Mouse (Mus musculus): ENCODE measurements around the gene Uba3. TPM values are rescaled to one million over a fixed set of nuclear protein-coding genes. Genes with fewer than 3 reads are reported as not detected.
A peak's percentile ranks its signal among the peaks of the same experiment; 100 is the strongest.

The Uba3 gene
- polyA plus RNA-seq, 1 experiment from 2014 or later: 94.7 TPM

DNA sequence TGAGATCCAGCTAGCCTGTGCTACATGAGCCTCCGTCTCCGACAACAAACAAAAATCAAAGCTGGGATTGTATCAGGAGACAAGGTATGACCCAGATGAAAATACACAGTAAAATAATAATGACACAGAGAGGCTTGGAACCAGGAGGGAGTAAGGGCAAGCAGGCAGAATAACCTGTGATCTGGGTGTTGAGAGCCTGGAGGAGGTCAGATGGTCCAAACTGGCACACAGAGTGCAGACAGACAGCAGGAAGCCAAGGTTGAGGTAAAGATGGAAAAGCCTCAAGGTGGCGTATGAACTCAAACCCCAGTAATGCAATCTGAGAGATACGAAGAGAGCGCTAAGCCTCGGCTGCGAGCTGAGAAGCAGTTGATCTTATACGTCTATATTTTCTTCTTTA, 19.1 kb upstream of the Uba3 start:
- Histone ChIP-seq H3K9ac (no peak overlapping the region), H3K36me3 (replicated peaks) (peaks cover 2% of the 10 kb centered on the region; the same call in 1 of the 2 replicates), H3K4me2 (no peak overlapping the region), H3K4me1 (peaks cover 21% of the 10 kb centered on the region), H3K27ac (no peak overlapping the region), H3K9me3 (no peaks in the 10 kb centered on the region), H3K4me3 (replicated peaks) (no peak overlapping the region), H3K27me3 (no peaks in the 10 kb centered on the region)
- 95% methylated on average over 8 of the region's 8 CpGs for WGBS
- no peak for ATAC-seq (ENCODE audit: low FRiP score)

GRCm38 (mm10) chr6:97223566-97223965, 18.1 kb upstream of the Uba3 start:
- no peaks in the 10 kb centered on the region for H3K9me3 ChIP-seq
- no peak overlapping the region for H3K4me3 ChIP-seq (replicated peaks)
- no peaks in the 10 kb centered on the region for H3K27me3 ChIP-seq
- H3K4me2 ChIP-seq: no peak overlapping the region
- H3K4me1 ChIP-seq: peaks cover 21% of the 10 kb centered on the region
- 75% methylated on average over 4 of the region's 4 CpGs for whole genome bisulfite sequencing
- ATAC-seq (ENCODE audit: low FRiP score): no peak
- no peak overlapping the region for H3K9ac ChIP-seq
- no peaks in the 10 kb centered on the region; the same call in 1 of the 2 replicates for H3K36me3 ChIP-seq (replicated peaks)
- H3K27ac ChIP-seq: no peak overlapping the region

DNA sequence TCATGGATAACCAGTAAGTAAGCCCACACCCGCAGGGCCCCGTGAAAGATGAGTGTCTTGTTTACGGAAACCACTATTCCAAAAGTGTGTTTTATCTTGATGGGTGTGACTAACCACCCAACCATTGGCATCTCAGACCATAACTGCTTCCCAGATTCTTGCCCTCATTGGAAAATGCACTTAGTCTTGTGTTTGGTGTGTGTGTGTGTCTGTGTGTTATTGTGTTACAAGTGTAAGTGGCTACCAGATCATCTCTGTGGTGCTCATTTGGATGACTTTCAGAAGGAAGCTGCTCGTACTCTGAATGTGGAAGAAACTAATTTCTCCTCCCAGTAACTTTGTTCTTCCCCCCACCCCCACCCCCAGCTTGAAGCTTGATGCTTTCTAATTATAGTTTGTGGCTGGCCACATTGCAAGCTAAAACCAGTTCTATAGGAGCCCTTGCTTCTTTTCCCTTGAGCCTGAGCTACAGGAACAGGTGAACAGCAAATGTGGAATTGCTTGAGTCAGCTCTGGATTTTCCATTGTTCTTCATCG, 17.6 kb upstream of the Uba3 start:
- no peak overlapping the region for H3K9ac ChIP-seq
- no peaks in the 10 kb centered on the region for H3K9me3 ChIP-seq
- H3K36me3 ChIP-seq (replicated peaks): no peaks in the 10 kb centered on the region; the same call in 1 of the 2 replicates
- peaks cover 21% of the 10 kb centered on the region for H3K4me1 ChIP-seq
- ATAC-seq (ENCODE audit: low FRiP score): no peak
- WGBS: 75% methylated on average over 5 of the region's 5 CpGs
- no peaks in the 10 kb centered on the region for H3K27me3 ChIP-seq
- no peak overlapping the region for H3K4me3 ChIP-seq (replicated peaks)
- no peak overlapping the region for H3K27ac ChIP-seq
- no peak overlapping the region for H3K4me2 ChIP-seq

DNA sequence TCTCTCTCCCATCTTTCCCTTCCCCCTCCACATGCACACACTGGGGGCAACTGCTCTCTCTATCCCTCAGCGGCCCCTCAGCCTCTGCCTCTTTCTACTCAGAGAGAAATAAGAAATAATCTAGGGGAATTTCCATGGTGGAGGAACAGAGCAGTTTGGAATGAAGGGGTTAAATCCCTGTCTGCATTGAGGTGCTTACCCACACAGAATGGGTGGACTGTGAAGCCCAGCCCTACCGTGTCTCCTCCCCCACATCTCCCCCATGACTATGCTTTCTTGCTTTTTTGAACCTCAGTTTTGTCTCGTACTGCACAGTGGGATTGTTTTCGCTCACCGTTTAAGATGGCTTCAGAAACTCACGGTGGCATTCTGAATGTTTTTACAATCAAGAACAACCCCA, 16.9 kb upstream of the Uba3 start:
- H3K9me3 ChIP-seq: no peaks in the 10 kb centered on the region
- no peak overlapping the region for H3K9ac ChIP-seq
- H3K4me3 ChIP-seq (replicated peaks): no peak overlapping the region
- H3K27me3 ChIP-seq: no peaks in the 10 kb centered on the region
- no peak overlapping the region for H3K4me2 ChIP-seq
- no peak overlapping the region for H3K27ac ChIP-seq
- H3K4me1 ChIP-seq: peaks cover 21% of the 10 kb centered on the region
- H3K36me3 ChIP-seq (replicated peaks): no peaks in the 10 kb centered on the region; the same call in 1 of the 2 replicates
- ATAC-seq (ENCODE audit: low FRiP score): no peak
- 48% methylated on average over 6 of the region's 6 CpGs for WGBS

GRCm38 (mm10) chr6:97221205-97222025, 16.0 kb upstream of the Uba3 start:
- no peaks in the 10 kb centered on the region for H3K27me3 ChIP-seq
- H3K36me3 ChIP-seq (replicated peaks): no peaks in the 10 kb centered on the region
- 71% methylated on average over 15 of the region's 15 CpGs for WGBS
- peaks cover 21% of the 10 kb centered on the region for H3K4me1 ChIP-seq
- ATAC-seq (ENCODE audit: low FRiP score): no peak
- H3K4me2 ChIP-seq: no peak overlapping the region
- H3K9ac ChIP-seq: 0 out of 2 replicates have a peak overlapping the region, but pooled peaks have one; percentile 5
- no peak overlapping the region for H3K27ac ChIP-seq
- H3K9me3 ChIP-seq: no peaks in the 10 kb centered on the region
- no peak overlapping the region for H3K4me3 ChIP-seq (replicated peaks)

GRCm38 (mm10) chr6:97220672-97221071, 15.2 kb upstream of the Uba3 start:
- 57% methylated on average over 5 of the region's 5 CpGs for WGBS
- no peaks in the 10 kb centered on the region for H3K27me3 ChIP-seq
- no peak overlapping the region for H3K27ac ChIP-seq
- H3K4me3 ChIP-seq (replicated peaks): no peak overlapping the region
- H3K4me1 ChIP-seq: peaks cover 18% of the 10 kb centered on the region
- no peak overlapping the region for H3K9ac ChIP-seq
- H3K36me3 ChIP-seq (replicated peaks): no peaks in the 10 kb centered on the region
- no peaks in the 10 kb centered on the region for H3K9me3 ChIP-seq
- no peak overlapping the region for H3K4me2 ChIP-seq
- no peak for ATAC-seq (ENCODE audit: low FRiP score)

GRCm38 (mm10) chr6:97216154-97216821, 10.8 kb upstream of the Uba3 start:
- H3K9ac ChIP-seq: no peak overlapping the region
- H3K4me2 ChIP-seq: no peak overlapping the region
- H3K4me1 ChIP-seq: peaks cover 15% of the 10 kb centered on the region
- H3K4me3 ChIP-seq (replicated peaks): no peak overlapping the region
- no peaks in the 10 kb centered on the region; the same call in 1 of the 2 replicates for H3K36me3 ChIP-seq (replicated peaks)
- H3K9me3 ChIP-seq: 0 out of 2 replicates have a peak, but pooled peaks cover 8% of the 10 kb centered on the region
- no peaks in the 10 kb centered on the region for H3K27me3 ChIP-seq
- H3K27ac ChIP-seq: no peak overlapping the region
- 87% methylated on average over 4 of the region's 4 CpGs for WGBS
- no peak for ATAC-seq (ENCODE audit: low FRiP score)

- ATAC-seq (ENCODE audit: low FRiP score): no peak
- H3K27me3 ChIP-seq: no peaks in the 10 kb centered on the region
- H3K9ac ChIP-seq: 0 out of 2 replicates have a peak overlapping the region, but pooled peaks have one; percentile 64
- H3K4me1 ChIP-seq: peaks cover 12% of the 10 kb centered on the region
- 82% methylated on average over 12 of the region's 12 CpGs for WGBS
- 0 out of 2 replicates have a peak, but pooled peaks cover 8% of the 10 kb centered on the region for H3K9me3 ChIP-seq
- no peak overlapping the region for H3K27ac ChIP-seq
- peak overlapping the region; percentile 84 for H3K4me2 ChIP-seq
- H3K36me3 ChIP-seq (replicated peaks): no peaks in the 10 kb centered on the region; the same call in 1 of the 2 replicates
- peak overlapping the region; percentile 64; the same call in 1 of the 2 replicates for H3K4me3 ChIP-seq (replicated peaks)
Observed at GRCm38 (mm10) chr6:97211981-97212380, 6.5 kb upstream of the Uba3 start.

GRCm38 (mm10) chr6:97210962-97211601, 5.6 kb upstream of the Uba3 start:
- Histone ChIP-seq H3K4me2 (peak overlapping the region; percentile 84), H3K9me3 (0 out of 2 replicates have a peak, but pooled peaks cover 8% of the 10 kb centered on the region), H3K27me3 (no peaks in the 10 kb centered on the region), H3K4me3 (replicated peaks) (peak overlapping the region; percentile 64), H3K36me3 (replicated peaks) (no peaks in the 10 kb centered on the region; the same call in 1 of the 2 replicates), H3K4me1 (peaks cover 12% of the 10 kb centered on the region), H3K27ac (0 out of 2 replicates have a peak overlapping the region, but pooled peaks have one; percentile 0), H3K9ac (peak overlapping the region; percentile 64)
- WGBS: 3% methylated on average over 22 of the region's 22 CpGs
- ATAC-seq (ENCODE audit: low FRiP score): peak; percentile 69

GRCm38 (mm10) chr6:97210191-97210961, 4.9 kb upstream of the Uba3 start, which contains the start of gene Arl6ip5:
Gene Arl6ip5 (plus strand): TSS chr6:97210689.
- 8% methylated on average over 32 of the region's 32 CpGs for WGBS
- Histone ChIP-seq H3K4me3 (replicated peaks) (peak within 1 kb of the TSS; percentile 64), H3K9me3 (0 out of 2 replicates have a peak, but pooled peaks cover 7% of the 10 kb centered on the region), H3K9ac (peak within 1 kb of the TSS; percentile 64), H3K36me3 (replicated peaks) (no peaks in the 10 kb centered on the region; the same call in 1 of the 2 replicates), H3K27ac (0 out of 2 replicates have a peak within 1 kb of the TSS, but pooled peaks have one; percentile 0), H3K4me2 (peak within 1 kb of the TSS; percentile 84), H3K27me3 (no peaks in the 10 kb centered on the region), H3K4me1 (peaks cover 12% of the 10 kb centered on the region)
- peak; percentile 76 for ATAC-seq (ENCODE audit: low FRiP score)

GRCm38 (mm10) chr6:97209751-97210150, 4.3 kb upstream of the Uba3 start:
- 0 out of 2 replicates have a peak, but pooled peaks cover under 1% of the 10 kb centered on the region for H3K9me3 ChIP-seq
- no peak overlapping the region for H3K4me2 ChIP-seq
- H3K27me3 ChIP-seq: no peaks in the 10 kb centered on the region
- H3K9ac ChIP-seq: no peak overlapping the region
- H3K4me1 ChIP-seq: peaks cover 12% of the 10 kb centered on the region
- 82% methylated on average over 4 of the region's 4 CpGs for WGBS
- no peak overlapping the region for H3K4me3 ChIP-seq (replicated peaks)
- no peak overlapping the region for H3K27ac ChIP-seq
- ATAC-seq (ENCODE audit: low FRiP score): no peak
- no peaks in the 10 kb centered on the region; the same call in 1 of the 2 replicates for H3K36me3 ChIP-seq (replicated peaks)
